Mouse (Mus musculus) liver (tissue): Measurements from ENCODE around the gene Ddx54.

Experiments used
- DNase-seq: peaks from one replicate; pipeline ENCODE4 v3.0.0-alpha.2; 2020; ENCODE audit warnings: mixed read lengths

Gene Ddx54

GRCm38 (mm10) chr5:120612822-120613604 lies 474 bp downstream of the Ddx54 start:
- peak; percentile 100 for DNase-seq

DNA sequence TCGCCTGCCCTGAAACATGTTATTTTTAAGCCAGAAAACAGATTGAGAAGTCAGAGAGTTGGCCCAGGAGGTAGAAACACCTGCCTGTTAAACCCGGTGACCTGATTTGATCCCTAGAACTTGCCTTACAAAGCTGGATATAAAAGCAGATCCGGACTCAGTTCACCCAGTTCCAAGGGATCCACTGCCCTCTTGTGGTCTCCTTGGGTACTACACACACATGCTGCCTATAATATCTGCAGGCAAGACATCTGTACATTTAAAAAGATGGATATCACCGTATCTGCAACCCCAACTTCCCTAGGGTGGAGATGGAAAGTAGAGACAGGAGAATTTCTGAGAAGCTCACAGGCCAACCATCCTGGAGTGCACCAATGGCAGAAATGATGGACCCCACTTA lies 3.4 kb downstream of the Ddx54 start:
- peak; percentile 52 for DNase-seq

GRCm38 (mm10) chr5:120618778-120619177 lies 6.2 kb downstream of the Ddx54 start:
- DNase-seq: no peak

DNA sequence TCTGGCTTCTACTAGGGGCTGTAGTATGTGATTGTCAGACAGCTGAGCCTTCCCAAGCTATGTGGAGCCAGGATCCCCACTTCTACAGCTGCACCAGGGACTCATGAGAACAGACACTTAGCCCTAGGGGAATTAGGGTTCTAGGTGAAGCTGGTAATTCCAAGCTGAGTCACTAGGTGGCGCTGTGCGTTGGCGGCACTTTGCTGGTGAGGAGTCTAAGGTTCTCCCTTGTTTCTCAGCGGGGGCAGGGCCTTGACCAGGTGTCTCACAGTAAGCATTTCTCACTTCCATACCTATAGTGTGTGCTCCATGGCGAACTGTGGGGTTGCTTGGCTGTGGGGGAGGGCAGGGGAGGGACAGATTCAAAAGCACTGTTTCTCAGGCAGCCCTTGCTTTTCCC lies 6.7 kb downstream of the Ddx54 start:
- peak; percentile 68 for DNase-seq

DNA sequence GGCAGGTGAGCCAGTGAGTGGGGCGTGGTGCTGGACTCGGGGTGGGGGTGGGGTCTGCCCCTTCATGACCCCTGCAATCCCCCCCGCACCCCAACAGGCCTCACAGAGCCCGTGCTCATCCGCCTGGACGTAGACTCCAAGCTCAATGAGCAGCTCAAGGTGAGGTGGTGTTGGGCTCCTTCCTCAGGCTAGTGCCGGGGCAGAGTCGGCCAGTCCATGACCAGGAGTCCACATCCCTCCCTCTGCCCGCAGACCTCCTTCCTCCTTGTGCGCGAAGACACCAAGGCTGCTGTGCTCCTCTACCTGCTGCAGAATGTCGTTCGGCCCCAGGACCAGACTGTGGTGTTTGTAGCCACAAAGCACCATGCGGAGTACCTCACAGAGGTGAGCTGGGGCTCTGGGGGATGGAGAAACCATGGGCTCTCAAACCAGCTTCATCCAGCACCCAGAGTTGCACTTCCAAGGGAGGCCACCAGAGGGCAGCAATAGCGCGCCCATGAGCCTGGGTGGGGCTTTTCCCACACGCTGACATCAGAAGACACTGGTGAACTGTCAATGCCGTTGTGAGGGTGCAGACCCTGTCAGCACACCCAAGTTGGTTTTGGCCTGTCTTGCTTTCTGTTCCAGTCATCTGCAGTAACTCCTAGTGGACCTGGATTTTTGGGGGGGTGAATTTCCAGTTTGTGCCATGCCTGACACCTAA lies 8.0 kb downstream of the Ddx54 start:
- peak; percentile 83 for DNase-seq

DNA sequence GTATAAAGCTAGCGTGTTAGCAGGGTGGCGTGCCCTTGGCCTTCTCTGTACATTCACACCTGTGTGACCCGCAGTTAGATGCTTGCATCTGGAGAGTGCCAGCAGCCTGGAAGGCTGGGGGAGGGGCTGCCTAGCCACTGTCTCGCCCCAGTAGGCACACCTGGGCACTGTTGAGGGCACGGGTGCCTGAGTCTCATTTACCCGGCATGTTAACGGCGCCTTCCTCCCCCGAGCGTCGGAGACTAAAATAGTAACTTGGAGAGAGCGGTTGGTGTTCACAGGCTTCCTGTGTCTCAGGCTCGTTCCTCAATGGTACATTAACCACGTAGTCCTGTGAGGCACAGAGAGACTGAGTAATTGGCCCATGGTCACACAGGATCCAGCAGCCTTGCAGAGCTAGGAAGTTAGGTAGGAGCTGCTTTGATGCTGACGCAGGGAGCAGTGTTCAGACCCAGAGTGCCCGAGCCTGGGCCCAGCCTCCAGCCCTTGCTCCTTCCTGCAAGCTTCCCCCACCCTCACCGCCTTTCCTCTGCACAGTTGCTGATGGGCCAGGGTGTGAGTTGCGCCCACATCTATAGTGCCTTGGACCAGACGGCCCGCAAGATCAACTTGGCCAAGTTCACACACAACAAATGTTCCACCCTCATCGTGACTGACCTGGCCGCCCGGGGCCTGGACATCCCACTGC lies 8.7 kb downstream of the Ddx54 start:
- no peak for DNase-seq

DNA sequence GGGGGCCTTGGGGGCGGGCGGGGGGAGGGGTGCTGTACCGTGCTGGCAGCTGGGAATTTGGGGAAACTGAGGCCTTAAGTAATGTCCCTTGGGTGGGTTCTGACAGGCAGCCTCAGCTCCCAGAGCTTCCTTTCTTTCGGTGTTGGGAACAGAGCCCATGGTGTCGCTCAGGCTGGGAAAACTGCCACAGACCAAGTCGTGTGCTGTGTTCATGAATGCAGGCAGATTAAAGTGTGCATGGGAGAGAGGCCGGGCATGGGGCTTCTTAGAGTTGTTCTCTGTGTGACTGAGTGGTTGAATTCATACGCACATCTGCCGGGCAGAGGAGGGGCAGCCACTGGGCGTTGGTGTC lies 9.3 kb downstream of the Ddx54 start:
- DNase-seq: no peak

GRCm38 (mm10) chr5:120622198-120622851 lies 9.8 kb downstream of the Ddx54 start:
- no peak for DNase-seq

GRCm38 (mm10) chr5:120624427-120624826 lies 11.9 kb downstream of the Ddx54 start:
- DNase-seq: no peak

DNA sequence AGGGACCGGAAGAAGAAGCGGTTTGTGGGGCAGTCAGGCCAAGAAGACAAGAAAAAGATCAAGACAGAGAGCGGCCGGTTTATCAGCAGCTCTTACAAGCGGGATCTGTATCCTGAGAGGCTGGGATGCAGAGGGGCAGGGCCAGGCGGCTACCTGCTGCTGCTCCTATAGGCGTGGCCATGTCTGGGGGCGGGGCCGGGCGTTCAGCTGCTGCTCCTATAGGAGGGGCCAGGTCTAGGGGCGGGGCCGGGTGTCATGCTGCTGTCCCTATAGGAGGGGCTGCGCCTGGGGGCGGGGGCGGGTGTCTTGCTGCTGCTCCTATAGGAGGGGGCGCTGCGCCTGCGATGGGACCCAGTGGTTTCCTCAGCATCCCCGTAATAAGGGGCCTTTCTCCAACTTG lies 13.9 kb downstream of the Ddx54 start:
- DNase-seq: peak; percentile 81

GRCm38 (mm10) chr5:120627515-120628300 lies 15.2 kb downstream of the Ddx54 start:
- DNase-seq: no peak

GRCm38 (mm10) chr5:120628624-120629023 lies 16.1 kb downstream of the Ddx54 start:
- no peak for DNase-seq

DNA sequence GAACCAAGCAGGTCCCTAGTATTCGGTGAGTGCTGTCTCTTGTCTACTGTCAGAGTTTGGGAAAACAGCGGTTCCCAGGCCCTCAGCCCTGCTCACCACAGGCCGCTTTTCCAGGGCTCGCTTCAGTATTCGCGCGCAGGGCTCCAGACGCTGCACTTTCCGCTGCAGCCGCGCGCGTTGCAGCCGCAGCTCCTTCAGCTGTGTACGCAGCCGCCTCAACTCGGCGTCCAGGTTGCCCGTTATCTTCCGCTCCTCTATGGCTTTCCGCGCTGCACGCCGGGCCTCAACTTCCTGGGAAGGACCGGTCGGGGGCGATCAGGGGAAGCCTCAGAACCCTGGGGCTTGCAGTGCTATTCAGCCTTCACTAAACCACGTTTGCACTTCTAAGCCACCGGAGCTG lies 18.6 kb downstream of the Ddx54 start:
- DNase-seq: no peak

GRCm38 (mm10) chr5:120631892-120632291 lies 19.4 kb downstream of the Ddx54 start:
- DNase-seq: no peak

DNA sequence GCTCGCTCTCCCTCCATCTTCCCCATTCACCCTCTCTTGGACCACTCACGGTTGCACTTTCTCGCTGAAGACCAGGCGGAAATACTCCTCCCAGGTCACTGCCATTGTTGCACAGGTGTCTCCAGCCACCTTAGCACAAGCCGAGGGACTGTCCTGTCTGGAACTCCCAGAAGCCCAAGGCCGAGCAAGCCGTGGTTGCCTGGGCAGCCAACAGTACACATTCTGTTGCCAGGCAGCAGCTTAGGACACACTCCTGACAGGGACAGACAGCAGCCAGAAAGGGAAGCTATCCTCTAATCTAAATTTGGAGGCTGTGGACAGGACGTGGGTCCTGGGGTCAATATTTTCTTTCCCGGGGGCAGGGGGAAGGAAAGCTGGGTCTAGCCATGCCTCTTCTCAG lies 21.6 kb downstream of the Ddx54 start, which contains the start of gene Cfap73:
Cfap73 (minus strand) TSS at position 105 of the 400 bp plus-strand sequence.
- no peak for DNase-seq

DNA sequence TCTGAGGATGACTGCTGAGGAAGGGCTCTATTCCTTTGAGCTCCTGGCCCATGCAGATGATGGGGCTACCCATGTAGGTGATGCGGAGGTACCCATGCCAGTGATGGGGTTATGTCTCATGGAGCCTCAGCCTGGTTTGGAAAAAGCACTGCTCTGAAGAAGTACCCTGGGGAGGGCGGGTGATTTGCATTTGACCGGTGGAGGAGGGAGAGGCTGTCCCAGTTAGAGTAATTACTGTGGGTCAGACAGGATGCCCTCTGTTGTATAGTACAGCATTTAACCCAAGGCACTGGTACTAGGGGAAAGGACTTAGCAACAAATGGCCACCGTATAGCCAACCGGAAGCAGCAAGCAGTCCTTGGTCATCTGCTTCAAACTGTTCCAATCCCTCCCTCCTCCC lies 22.3 kb downstream of the Ddx54 start:
- no peak for DNase-seq

DNA sequence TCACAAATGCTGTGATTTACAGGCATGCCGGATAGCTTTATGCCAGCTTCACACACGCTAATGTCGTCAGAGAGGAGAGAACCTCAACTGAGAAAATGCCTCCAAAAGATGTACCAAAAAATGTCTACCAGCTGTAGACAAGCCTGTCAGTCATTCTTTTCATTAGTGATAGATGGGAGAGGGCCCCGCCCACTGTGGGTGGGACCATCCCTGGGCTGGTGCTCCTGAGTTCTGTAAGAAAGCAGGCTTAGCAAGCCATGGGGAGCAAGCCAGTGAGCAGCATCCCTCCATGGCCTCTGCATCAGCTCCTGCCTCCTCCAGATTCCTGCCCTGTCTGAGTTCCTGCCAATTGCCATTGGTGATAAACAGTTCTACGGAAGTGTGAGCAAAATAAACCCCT lies 23.1 kb downstream of the Ddx54 start:
- no peak for DNase-seq

GRCm38 (mm10) chr5:120640094-120640493 lies 27.6 kb downstream of the Ddx54 start:
- no peak for DNase-seq

- no peak for DNase-seq
Measured at GRCm38 (mm10) chr5:120643365-120644085, 31.0 kb downstream of the Ddx54 start.

- DNase-seq: no peak
Measured at GRCm38 (mm10) chr5:120644227-120644626, 31.7 kb downstream of the Ddx54 start.

DNA sequence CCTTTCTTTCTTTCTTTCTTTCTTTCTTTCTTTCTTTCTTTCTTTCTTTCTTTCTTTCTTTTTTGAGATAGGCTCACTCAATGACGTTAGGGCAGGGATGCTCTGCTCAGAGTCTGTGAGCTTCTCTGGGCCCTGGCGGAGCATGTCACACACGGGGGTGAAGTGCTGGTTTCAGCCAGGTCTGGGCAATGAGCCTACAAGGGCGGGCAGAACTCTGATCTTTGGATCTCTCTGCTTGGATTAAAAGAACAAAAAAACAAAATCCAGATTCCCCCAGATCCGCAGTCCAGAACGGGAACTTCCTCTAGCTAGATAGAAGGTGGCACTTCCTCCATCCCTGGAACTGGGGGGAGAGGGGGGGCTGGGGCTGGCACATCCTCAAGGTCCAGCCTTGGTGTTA lies 33.3 kb downstream of the Ddx54 start:
- no peak for DNase-seq

GRCm38 (mm10) chr5:120647361-120647760 lies 34.8 kb downstream of the Ddx54 start:
- DNase-seq: no peak
